Mouse (Mus musculus) limb, embryonic 14.5 days (tissue): ENCODE data around the gene Rsg1. TPM values are rescaled to one million over a fixed set of nuclear protein-coding genes. Genes with fewer than 3 reads are reported as not detected.

Source experiments
- ATAC-seq: fragments of 200-750 bp; cut with Nextera tagmentation; 2 replicates; pipeline ENCODE4 v1.8.0; 2017; ENCODE audit warnings: low read depth, moderate number of reproducible peaks, moderate TSS enrichment; ENCODE audit not compliant: low FRiP score
- DNase-seq: peaks from one replicate; pipeline ENCODE4 v3.0.0-alpha.2; 2015; ENCODE audit warnings: low spot score
- H3K27ac ChIP-seq: fragments of 300-500 bp; sonication (generic); replicated peaks from 2 replicates; pipeline ENCODE4 v1.5.1; 2014; ENCODE audit warnings: low read depth, mild to moderate bottlenecking, low read length, moderate library complexity, mixed read lengths
- H3K27me3 ChIP-seq: fragments of 300-500 bp; sonication (generic); 2 replicates; pipeline ENCODE4 v1.6.1; 2014; ENCODE audit warnings: low read length, mixed read lengths; ENCODE audit not compliant: control insufficient read depth, insufficient read depth
- H3K36me3 ChIP-seq: fragments of 300-500 bp; sonication (generic); 2 replicates; pipeline ENCODE4 v1.6.1; 2014; ENCODE audit warnings: mild to moderate bottlenecking, low read length, moderate library complexity, mixed read lengths; ENCODE audit not compliant: control insufficient read depth, insufficient read depth
- H3K4me1 ChIP-seq: fragments of 300-500 bp; sonication (generic); 2 replicates; pipeline ENCODE4 v1.6.1; 2014; ENCODE audit warnings: antibody characterized with exemption, low read length, mixed read lengths; ENCODE audit not compliant: control insufficient read depth, insufficient read depth
- H3K4me2 ChIP-seq: fragments of 300-500 bp; sonication (generic); replicated peaks from 2 replicates; pipeline ENCODE4 v1.6.1; 2014; ENCODE audit warnings: low read depth, mild to moderate bottlenecking, low read length, moderate library complexity; ENCODE audit not compliant: severe bottlenecking
- H3K4me3 ChIP-seq: fragments of 300-500 bp; sonication (generic); replicated peaks from 2 replicates; pipeline ENCODE4 v1.5.1; 2014; ENCODE audit warnings: low read length
- H3K9ac ChIP-seq: fragments of 300-500 bp; sonication (generic); 2 replicates; pipeline ENCODE4 v1.6.1; 2014; ENCODE audit warnings: mild to moderate bottlenecking, low read depth, low read length, moderate library complexity; ENCODE audit not compliant: severe bottlenecking
- H3K9me3 ChIP-seq: fragments of 300-500 bp; sonication (generic); 2 replicates; pipeline ENCODE4 v1.6.1; 2016; ENCODE audit warnings: low read length; ENCODE audit not compliant: control insufficient read depth
- POLR2A ChIP-seq: fragments of 200-500 bp; IDR thresholded peaks from 2 replicates; pipeline ENCODE4 v1.8.0; 2012; ENCODE audit warnings: inconsistent platforms, mild to moderate bottlenecking, moderate library complexity, borderline replicate concordance; ENCODE audit not compliant: insufficient read depth, insufficient read length; ENCODE audit errors: extremely low read depth
- WGBS: fragments of 180-500 bp; shearing (Covaris S2); extraction: QIAGEN DNeasy Blood & Tissue Kit; methylation state at CpG from one replicate; pipeline ENCODE4 v1.1.7; 2014; 5-methylcytosine and 5-hydroxymethylcytosine counted together
- polyA plus RNA-seq, 2 experiments: library from polyadenylated mRNA; depleted of rRNA in 1 of 2; stranded (reverse) in 1 of 2; unstranded in 1 of 2; fragments of >200 nt; fragmentation: Nextera tagmentation in 1 of 2; extraction: Ambion mirVana in 1 of 2; gene quantifications; 2 replicates each; pipeline versions ENCODE4 v1.2.1 to v1.2.3; 2012 to 2014

Gene Rsg1
- polyA plus RNA-seq, 2 experiments = 3.6 to 5.5 TPM

- H3K27ac ChIP-seq = no peak overlapping the region
- peaks cover 35% of the 10 kb centered on the region for H3K4me1 ChIP-seq
- peak overlapping the region; percentile 65 for H3K4me2 ChIP-seq
- WGBS = 3% methylated on average over 52 of the region's 60 CpGs
- peak overlapping the region; percentile 47 for H3K9ac ChIP-seq
- peak; percentile 48 for DNase-seq
- peak overlapping the region; percentile 44 for H3K4me3 ChIP-seq
- H3K27me3 ChIP-seq = peaks cover 37% of the 10 kb centered on the region
- no peaks in the 10 kb centered on the region for H3K9me3 ChIP-seq
- no peak for TF ChIP-seq POLR2A
- peak; percentile 61; the same call in 1 of the 2 replicates for ATAC-seq
- peaks cover 7% of the 10 kb centered on the region; the same call in 1 of the 2 replicates for H3K36me3 ChIP-seq
These were observed 34.2 kb downstream of the Rsg1 start for GRCm38 (mm10) chr4:141247776-141248613.

GRCm38 (mm10) chr4:141248614-141248978 lies 34.8 kb downstream of the Rsg1 start:
- H3K36me3 ChIP-seq = peaks cover 7% of the 10 kb centered on the region; the same call in 1 of the 2 replicates

GRCm38 (mm10) chr4:141249383-141249782 lies 35.6 kb downstream of the Rsg1 start:
- Histone ChIP-seq H3K4me3 (no peak overlapping the region), H3K27ac (no peak overlapping the region), H3K4me1 (peaks cover 33% of the 10 kb centered on the region), H3K9me3 (no peaks in the 10 kb centered on the region), H3K27me3 (peaks cover 37% of the 10 kb centered on the region), H3K36me3 (peaks cover 7% of the 10 kb centered on the region; the same call in 1 of the 2 replicates), H3K4me2 (no peak overlapping the region), H3K9ac (no peak overlapping the region)
- ATAC-seq (no peak), DNase-seq (no peak)
- TF ChIP-seq POLR2A = no peak
- 74% methylated on average over 11 of the region's 11 CpGs for WGBS

More at GRCm38 (mm10) chr4:141248614-141248978, 34.8 kb downstream of the Rsg1 start:
- H3K9me3 ChIP-seq = no peaks in the 10 kb centered on the region
- DNase-seq (no peak), ATAC-seq (no peak)
- peak overlapping the region; percentile 65 for H3K4me2 ChIP-seq
- peak overlapping the region; percentile 44 for H3K4me3 ChIP-seq
- H3K4me1 ChIP-seq = peaks cover 34% of the 10 kb centered on the region
- TF ChIP-seq POLR2A = no peak
- no peak overlapping the region for H3K27ac ChIP-seq
- peaks cover 37% of the 10 kb centered on the region for H3K27me3 ChIP-seq
- WGBS = 12% methylated on average over 11 of the region's 11 CpGs
- H3K9ac ChIP-seq = no peak overlapping the region

GRCm38 (mm10) chr4:141251071-141251470 lies 37.3 kb downstream of the Rsg1 start:
- H3K27ac ChIP-seq = no peak overlapping the region
- H3K4me3 ChIP-seq = no peak overlapping the region
- H3K9ac ChIP-seq = no peak overlapping the region
- ATAC-seq (no peak), DNase-seq (no peak)
- H3K27me3 ChIP-seq = peaks cover 36% of the 10 kb centered on the region
- TF ChIP-seq POLR2A = no peak
- H3K4me1 ChIP-seq = peaks cover 22% of the 10 kb centered on the region
- H3K4me2 ChIP-seq = no peak overlapping the region
- 77% methylated on average over 8 of the region's 8 CpGs for WGBS
- peaks cover 7% of the 10 kb centered on the region for H3K36me3 ChIP-seq
- H3K9me3 ChIP-seq = no peaks in the 10 kb centered on the region

GRCm38 (mm10) chr4:141252641-141253040 lies 38.9 kb downstream of the Rsg1 start:
- no peak for ATAC-seq
- no peak overlapping the region for H3K4me2 ChIP-seq
- 73% methylated on average over 2 of the region's 2 CpGs for WGBS
- H3K27me3 ChIP-seq = peaks cover 20% of the 10 kb centered on the region
- no peak for TF ChIP-seq POLR2A
- peaks cover 10% of the 10 kb centered on the region for H3K36me3 ChIP-seq
- H3K4me1 ChIP-seq = peaks cover 7% of the 10 kb centered on the region; the same call in 1 of the 2 replicates
- DNase-seq = no peak
- no peak overlapping the region for H3K9ac ChIP-seq
- H3K4me3 ChIP-seq = no peak overlapping the region
- H3K9me3 ChIP-seq = no peaks in the 10 kb centered on the region
- no peak overlapping the region for H3K27ac ChIP-seq
